Mouse (Mus musculus) liver, postnatal 0 days (tissue): Measurements from ENCODE around the gene Nr1d1.
A peak's percentile ranks its signal among the peaks of the same experiment; 100 is the strongest.

Source experiments
- CTCF ChIP-seq: sonication (generic); IDR thresholded peaks from 2 replicates; pipeline ENCODE4 v1.5.1; 2016; ENCODE audit warnings: antibody characterized with exemption, low read depth
- EP300 ChIP-seq: IDR thresholded peaks from 2 replicates; pipeline ENCODE4 v1.6.1; 2016; ENCODE audit warnings: antibody characterized with exemption, low read depth, mild to moderate bottlenecking

DNA sequence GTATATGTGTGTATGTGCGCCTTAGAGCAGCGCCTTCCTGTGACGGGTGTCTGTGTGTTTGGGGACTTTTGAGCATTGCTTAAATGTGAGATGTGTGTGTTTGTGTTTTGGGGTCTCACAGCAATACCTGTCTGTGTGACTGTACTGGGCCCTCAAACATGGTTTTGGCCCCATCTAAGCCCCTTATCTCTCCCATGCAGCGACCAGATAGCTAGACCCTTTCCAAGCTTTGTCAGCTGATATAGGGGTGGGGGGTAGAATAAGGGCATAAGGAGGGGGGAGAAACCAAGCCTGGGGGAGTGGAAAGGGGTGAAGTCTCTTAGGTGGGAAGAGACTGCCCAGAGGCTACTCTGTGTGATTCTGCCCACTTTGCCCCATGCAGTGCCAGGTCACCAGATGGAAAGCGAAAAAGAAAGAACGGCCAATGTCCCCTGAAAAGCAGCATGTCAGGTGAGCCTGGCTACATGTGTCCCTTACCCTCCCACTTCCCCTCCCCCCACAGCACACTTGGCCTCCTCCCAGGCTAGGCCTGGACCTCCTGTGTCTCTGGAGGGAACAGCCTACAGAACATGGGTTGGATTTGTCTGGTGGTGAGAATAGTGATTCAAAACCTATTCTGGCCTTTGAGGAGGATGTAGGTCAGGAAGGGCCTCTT is 19.3 kb downstream of the Nr1d1 start:
- TF ChIP-seq CTCF: no peak
- 0 out of 2 replicates have a peak, but pooled peaks have one; percentile 15 for TF ChIP-seq EP300
